Comparison of ENCODE assay signal across 20 mouse cellular contexts in genomic region chr7:136780708-136781107, GRCm38 (mm10).
"Had no signal": no experiment of that assay in that cellular context is flagged by ENCODE, and none has a peak within 500 bp of the region (broad histone marks: within the 10 kb centered on the region; RNA-seq: fewer than 3 reads in every experiment).

No protein-coding gene starts in this region.

- ATAC-seq: midbrain, embryonic 16.5 days had no signal

- DNase-seq: lung, embryonic 14.5 days; lung, postnatal 10 days; lung, postnatal 4 days; midbrain, embryonic 14.5 days; retina, postnatal 1 day; right cerebral cortex, adult 18-20 months; right cerebral cortex, postnatal 25 days; right cerebral cortex, postnatal 4 days; spleen, adult 18-20 months; thymus, adult 2 months; thymus, postnatal 25 days; thymus, postnatal 4 days had no signal

- H3K4me3 ChIP-seq: midbrain, embryonic 10.5 days; midbrain, embryonic 12.5 days; myocyte; neural tube, embryonic 13.5 days; neural tube, embryonic 15.5 days; stomach, embryonic 15.5 days had no signal

- H3K4me1 ChIP-seq: midbrain, embryonic 10.5 days; midbrain, embryonic 12.5 days; neural tube, embryonic 13.5 days; neural tube, embryonic 15.5 days; stomach, embryonic 15.5 days had no signal

- H3K9ac ChIP-seq: lung, embryonic 14.5 days; midbrain, embryonic 12.5 days; neural tube, embryonic 13.5 days; neural tube, embryonic 15.5 days; stomach, embryonic 15.5 days had no signal

- H3K27ac ChIP-seq: midbrain, embryonic 10.5 days; midbrain, embryonic 12.5 days; neural tube, embryonic 13.5 days; neural tube, embryonic 15.5 days; stomach, embryonic 15.5 days; stomach, postnatal 0 days had no signal

- H3K4me2 ChIP-seq: lung, embryonic 14.5 days; midbrain, embryonic 12.5 days; neural tube, embryonic 13.5 days; neural tube, embryonic 15.5 days; stomach, embryonic 15.5 days had no signal

- H3K27me3 ChIP-seq: midbrain, embryonic 12.5 days; neural tube, embryonic 13.5 days; neural tube, embryonic 15.5 days had no signal

- H3K36me3 ChIP-seq: midbrain, embryonic 10.5 days; midbrain, embryonic 12.5 days; neural tube, embryonic 13.5 days; neural tube, embryonic 15.5 days; stomach, embryonic 15.5 days had no signal

- H3K9me3 ChIP-seq: midbrain, embryonic 10.5 days; midbrain, embryonic 12.5 days; neural tube, embryonic 13.5 days; neural tube, embryonic 15.5 days; stomach, embryonic 15.5 days had no signal
